Mouse (Mus musculus) C2C12 (cell line): ENCODE results near the gene Frmpd4.

Source experiments
- CEBPB ChIP-seq: IDR thresholded peaks from one replicate; pipeline ENCODE4 v1.6.1; 2011; ENCODE audit warnings: low read depth, mild to moderate bottlenecking, control low read depth, moderate library complexity
- CTCF ChIP-seq: IDR thresholded peaks from one replicate; pipeline ENCODE4 v1.5.1; 2011; ENCODE audit not compliant: control insufficient read depth, insufficient read depth, insufficient read length
- FOSL1 ChIP-seq: IDR thresholded peaks from one replicate; pipeline ENCODE4 v1.8.0; 2011; ENCODE audit warnings: mild to moderate bottlenecking, low read length; ENCODE audit not compliant: poor library complexity, insufficient read depth, severe bottlenecking
- MYOG ChIP-seq: IDR thresholded peaks from one replicate; pipeline ENCODE4 v1.6.1; 2011; ENCODE audit not compliant: control insufficient read depth, insufficient read length; ENCODE audit errors: extremely low read depth
- USF1 ChIP-seq: IDR thresholded peaks from one replicate; pipeline ENCODE4 v1.6.1; 2011; ENCODE audit warnings: low read depth, mild to moderate bottlenecking, control low read depth, moderate library complexity

GRCm38 (mm10) chrX:168349320-168350225, 227.5 kb downstream of the Frmpd4 start:
- TF ChIP-seq MYOG (no peak), CTCF (no peak), USF1 (no peak), CEBPB (no peak), FOSL1 (no peak)
